Mouse (Mus musculus) retina, postnatal 7 days (tissue): ENCODE measurements at regions not wholly inside any gene's neighbourhood (a gene's known extent, or its start where the extent isn't known, plus 50 kb on each side); places are given as distances from the start of the nearest gene placed in this dataset.

Source experiments
- DNase-seq: peaks from one replicate; pipeline ENCODE4 v3.0.0-alpha.2; 2012; ENCODE audit warnings: low read depth, low spot score

- no peak for DNase-seq
These were observed 103.6 kb downstream of the Ier5 start for GRCm38 (mm10) chr1:154995778-154996390.

- no peak for DNase-seq
These were observed 105.2 kb downstream of the Ier5 start for GRCm38 (mm10) chr1:154993927-154994856.

GRCm38 (mm10) chr1:154983325-154983724, 99.0 kb upstream of the Cacna1e start:
- DNase-seq: no peak

GRCm38 (mm10) chr1:154982836-154983235, 98.5 kb upstream of the Cacna1e start:
- DNase-seq: no peak

GRCm38 (mm10) chr1:154981687-154982086, 97.4 kb upstream of the Cacna1e start:
- DNase-seq: no peak

GRCm38 (mm10) chr1:154975732-154976131, 91.4 kb upstream of the Cacna1e start:
- DNase-seq: no peak

DNA sequence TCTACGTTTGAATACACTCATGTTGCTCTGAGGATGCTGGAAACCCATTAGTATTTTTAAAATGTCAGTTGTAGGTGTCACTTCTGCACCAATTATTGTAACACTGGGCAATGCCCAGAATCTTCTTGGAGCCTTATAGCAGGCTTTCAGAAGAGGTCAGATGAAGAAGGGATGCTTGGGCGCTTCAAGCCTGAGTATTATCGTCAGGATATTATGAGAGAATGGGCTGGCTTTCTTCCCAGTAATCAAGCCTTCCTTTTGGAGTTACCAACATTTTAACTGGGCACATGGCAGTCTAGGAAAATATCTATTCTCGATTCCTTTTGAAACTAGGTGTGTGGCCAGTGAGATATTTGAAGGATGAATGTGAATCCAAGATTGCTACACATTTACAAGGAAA, 77.0 kb upstream of the Cacna1e start:
- no peak for DNase-seq

DNA sequence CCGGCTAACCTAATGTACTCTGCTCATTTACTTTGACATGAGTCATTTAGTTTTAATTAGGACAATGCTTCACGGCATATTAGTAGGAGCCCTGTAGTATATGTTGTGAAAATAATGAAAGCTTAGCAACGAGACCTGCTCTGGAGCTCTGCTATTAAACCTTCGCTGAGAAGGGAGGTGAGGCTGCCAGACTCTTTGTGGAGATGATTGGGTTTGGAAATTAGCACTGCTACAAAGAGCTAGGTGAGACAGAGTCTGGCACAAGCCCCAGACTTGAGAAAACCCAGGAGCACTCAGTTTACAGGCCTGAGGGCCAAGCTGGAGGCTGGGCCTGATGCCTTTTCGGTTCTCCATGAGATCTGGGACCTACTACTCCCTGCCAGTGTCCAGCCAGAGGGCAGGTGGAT, 72.3 kb upstream of the Cacna1e start:
- DNase-seq: no peak

DNA sequence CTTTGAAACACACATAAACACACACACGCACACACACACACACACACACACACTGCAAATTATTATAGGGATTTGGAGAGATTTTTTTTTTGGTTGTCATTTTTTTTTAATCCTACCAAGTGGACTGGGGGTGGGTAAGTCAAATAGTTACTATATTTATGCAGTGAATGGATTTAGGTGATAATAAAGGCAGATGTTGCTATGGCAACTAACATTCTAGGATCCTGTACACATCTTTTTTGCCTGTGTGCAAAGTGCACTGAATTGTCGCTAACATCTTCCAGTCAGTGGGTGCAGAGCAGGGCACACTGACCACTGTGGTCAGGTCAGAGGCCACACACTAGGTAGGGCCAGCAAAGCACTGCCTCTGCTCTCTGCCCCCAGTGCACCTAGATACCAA, 68.4 kb upstream of the Cacna1e start:
- DNase-seq: no peak
